ENCODE assay signal across 7 mouse cellular contexts in the genomic region with DNA sequence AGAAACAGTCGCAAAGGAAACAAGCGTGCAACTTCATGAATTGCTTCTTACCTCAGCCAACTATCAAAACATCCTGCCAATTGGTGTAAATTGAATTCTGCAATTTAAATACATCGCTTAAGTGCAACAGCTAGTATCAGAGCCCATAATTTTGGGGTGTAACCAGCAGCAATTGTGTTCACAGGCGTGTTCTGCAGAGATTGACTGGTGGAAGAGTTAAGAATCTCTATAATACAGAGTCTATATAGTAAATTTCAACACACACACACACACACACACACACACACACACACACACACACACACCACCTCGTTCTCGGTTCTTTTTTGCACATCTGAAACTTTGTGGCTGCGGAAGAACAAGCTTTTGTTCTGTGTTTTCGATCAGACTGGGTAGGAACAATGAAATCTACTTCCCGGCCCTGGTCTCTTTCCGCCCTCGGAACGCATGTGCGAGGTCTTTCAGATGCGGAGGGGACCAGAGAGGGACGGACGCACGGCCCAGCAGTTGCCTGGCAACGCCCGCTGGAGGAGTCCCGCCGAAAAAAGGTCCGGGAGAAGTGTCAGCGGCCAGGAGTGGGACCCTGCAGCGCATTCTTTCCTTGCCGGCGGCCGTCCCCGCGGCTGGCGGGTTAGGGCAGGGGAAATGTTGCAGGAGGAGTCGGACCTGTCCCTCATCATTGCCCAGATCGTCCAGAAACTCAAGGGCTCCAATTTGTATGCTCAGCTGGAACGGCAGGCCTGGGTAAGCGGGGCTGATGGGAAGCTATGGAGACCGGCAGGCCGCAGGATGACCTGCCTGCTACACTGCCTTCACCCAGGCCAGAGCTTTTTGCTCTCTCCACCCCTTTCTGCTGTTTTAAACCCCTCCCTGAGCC. TPM values are rescaled to one million over a fixed set of nuclear protein-coding genes. Genes with fewer than 3 reads are reported as not detected.
DNase-seq lines count a peak whose midpoint lies in the region; ATAC-seq lines count a peak whose summit lies in the region.

Gene Tbc1d19, plus strand, starts transcription at position 492 of the 877 bp plus-strand sequence.

- no peak within 1 kb of the TSS for H3K27ac ChIP-seq in embryonic facial prominence, embryonic 12.5 days
- peak within 1 kb of the TSS; percentile 83 for H3K27ac ChIP-seq in limb, embryonic 10.5 days
- peak within 1 kb of the TSS; percentile 67 for H3K27ac ChIP-seq in midbrain, embryonic 12.5 days (replicated peaks)

- peak; percentile 98 for ATAC-seq in embryonic facial prominence, embryonic 12.5 days (ENCODE audit: insufficient number of reproducible peaks, insufficient read depth, low FRiP score, low TSS enrichment)
- ATAC-seq in midbrain, embryonic 12.5 days (ENCODE audit: low FRiP score, low read depth): peak; percentile 99

- no peaks in the 10 kb centered on the region for H3K9me3 ChIP-seq in embryonic facial prominence, embryonic 12.5 days
- no peaks in the 10 kb centered on the region for H3K9me3 ChIP-seq in limb, embryonic 10.5 days (replicated peaks)
- H3K9me3 ChIP-seq in midbrain, embryonic 12.5 days: no peaks in the 10 kb centered on the region

- H3K4me1 ChIP-seq in embryonic facial prominence, embryonic 12.5 days: 0 out of 2 replicates have a peak, but pooled peaks cover 5% of the 10 kb centered on the region
- peaks cover 8% of the 10 kb centered on the region; the same call in 1 of the 2 replicates for H3K4me1 ChIP-seq in limb, embryonic 10.5 days
- H3K4me1 ChIP-seq in midbrain, embryonic 12.5 days: peaks cover 7% of the 10 kb centered on the region

- no peaks in the 10 kb centered on the region for H3K36me3 ChIP-seq in embryonic facial prominence, embryonic 12.5 days
- H3K36me3 ChIP-seq in limb, embryonic 10.5 days: no peaks in the 10 kb centered on the region
- no peaks in the 10 kb centered on the region for H3K36me3 ChIP-seq in midbrain, embryonic 12.5 days

- H3K9ac ChIP-seq in embryonic facial prominence, embryonic 12.5 days: peak within 1 kb of the TSS; percentile 70
- H3K9ac ChIP-seq in midbrain, embryonic 12.5 days (replicated peaks): peak within 1 kb of the TSS; percentile 81

- 8% methylated on average over 36 of the region's 36 CpGs for WGBS in embryonic facial prominence, embryonic 12.5 days
- WGBS in limb, embryonic 10.5 days: 8% methylated on average over 36 of the region's 36 CpGs
- 8% methylated on average over 36 of the region's 36 CpGs for WGBS in midbrain, embryonic 12.5 days

- no peaks in the 10 kb centered on the region for H3K27me3 ChIP-seq in embryonic facial prominence, embryonic 12.5 days
- no peaks in the 10 kb centered on the region for H3K27me3 ChIP-seq in limb, embryonic 10.5 days (ENCODE audit: low read depth, poor library complexity, severe bottlenecking)
- no peaks in the 10 kb centered on the region; the same call in 1 of the 2 replicates for H3K27me3 ChIP-seq in midbrain, embryonic 12.5 days

- H3K4me3 ChIP-seq in embryonic facial prominence, embryonic 12.5 days: peak within 1 kb of the TSS; percentile 73
- H3K4me3 ChIP-seq in limb, embryonic 10.5 days: peak within 1 kb of the TSS; percentile 72
- peak within 1 kb of the TSS; percentile 81 for H3K4me3 ChIP-seq in midbrain, embryonic 12.5 days

- peak; percentile 83 for DNase-seq in adrenal gland, postnatal 25 days
- peak; percentile 98 for DNase-seq in heart, adult 11 months
- peak; percentile 84 for DNase-seq in kidney, adult 11 months
- peak; percentile 88 for DNase-seq in limb, embryonic 10.5 days (ENCODE audit: low spot score)
- peak; percentile 64 for DNase-seq in skeletal muscle tissue, adult 2 months (ENCODE audit: low read depth, low spot score)

- H3K4me2 ChIP-seq in embryonic facial prominence, embryonic 12.5 days (replicated peaks): peak within 1 kb of the TSS; percentile 66
- peak within 1 kb of the TSS; percentile 67 for H3K4me2 ChIP-seq in midbrain, embryonic 12.5 days (replicated peaks)

RNA-seq across cellular contexts. Expression of gene Tbc1d19, which starts in this region (rescaled TPM):
- 27.8 and 37.0 TPM in 2 replicates for total RNA-seq in adrenal gland, postnatal 25 days (2021)
- polyA plus RNA-seq in embryonic facial prominence, embryonic 12.5 days (2016; fragmentation: Nextera tagmentation; extraction: Ambion mirVana): 50.0 and 55.3 TPM in 2 replicates
- polyA plus RNA-seq in limb, embryonic 10.5 days (2016; fragmentation: Nextera tagmentation; extraction: Ambion mirVana): 40.3 and 45.9 TPM in 2 replicates
- 68.5 and 70.2 TPM in 2 replicates for polyA plus RNA-seq in midbrain, embryonic 12.5 days (2016; fragmentation: Nextera tagmentation; extraction: Ambion mirVana)
